Mouse (Mus musculus) C2C12 (cell line): ENCODE data around the gene Cbfb. TPM values are rescaled to one million over a fixed set of nuclear protein-coding genes. Genes with fewer than 3 reads are reported as not detected.
A peak's percentile ranks its signal among the peaks of the same experiment; 100 is the strongest.

Experiments used
- H3K27me3 ChIP-seq: one replicate; pipeline ENCODE4 v1.6.1; 2011; ENCODE audit not compliant: control insufficient read depth, insufficient read depth, insufficient read length
- H3K36me3 ChIP-seq: one replicate; pipeline ENCODE4 v1.6.1; 2011; ENCODE audit not compliant: control insufficient read depth, insufficient read depth
- H3K4me3 ChIP-seq: one replicate; pipeline ENCODE4 v1.5.1; 2011; ENCODE audit warnings: mild to moderate bottlenecking, control low read depth; ENCODE audit not compliant: poor library complexity, insufficient read depth, severe bottlenecking
- H3K79me2 ChIP-seq: one replicate; pipeline ENCODE4 v1.6.1; 2011; ENCODE audit not compliant: control insufficient read depth, insufficient read depth
- H3K79me3 ChIP-seq: one replicate; pipeline ENCODE4 v1.6.1; 2011; ENCODE audit warnings: low read depth, control low read depth
- H3ac ChIP-seq: one replicate; pipeline ENCODE3; 2011; ENCODE audit warnings: low read depth; ENCODE audit not compliant: control insufficient read depth, insufficient read length
- CEBPB ChIP-seq: IDR thresholded peaks from one replicate; pipeline ENCODE4 v1.6.1; 2011; ENCODE audit warnings: low read depth, mild to moderate bottlenecking, control low read depth, moderate library complexity
- CTCF ChIP-seq: IDR thresholded peaks from one replicate; pipeline ENCODE4 v1.5.1; 2011; ENCODE audit not compliant: control insufficient read depth, insufficient read depth, insufficient read length
- FOSL1 ChIP-seq: IDR thresholded peaks from one replicate; pipeline ENCODE4 v1.8.0; 2011; ENCODE audit warnings: mild to moderate bottlenecking, low read length; ENCODE audit not compliant: poor library complexity, insufficient read depth, severe bottlenecking
- MAX ChIP-seq: IDR thresholded peaks from one replicate; pipeline ENCODE4 v1.6.1; 2011; ENCODE audit warnings: mild to moderate bottlenecking, control low read depth
- MYOD1 ChIP-seq: IDR thresholded peaks from one replicate; pipeline ENCODE4 v1.6.1; 2011; ENCODE audit warnings: low read depth; ENCODE audit not compliant: control insufficient read depth, insufficient read length
- MYOG ChIP-seq: IDR thresholded peaks from one replicate; pipeline ENCODE4 v1.6.1; 2011; ENCODE audit not compliant: control insufficient read depth, insufficient read length; ENCODE audit errors: extremely low read depth
- USF1 ChIP-seq: IDR thresholded peaks from one replicate; pipeline ENCODE4 v1.6.1; 2011; ENCODE audit warnings: low read depth, mild to moderate bottlenecking, control low read depth, moderate library complexity
- long read RNA-seq, 2 experiments: library from polyadenylated mRNA; unstranded; transcript quantifications; one replicate each; pipeline ENCODE4 v2.0.0; 2019 to 2020
- polyA plus RNA-seq: library from polyadenylated mRNA; unstranded; fragments of >200 nt; fragmentation: generic; extraction: Trizol; gene quantifications from one replicate; pipeline ENCODE4 v1.2.1, GENCODE M21; 2012; ENCODE audit warnings: missing spikeins

The Cbfb gene
- polyA plus RNA-seq = 39.9 TPM
- long read RNA-seq, experiment 1, transcript Cbfb-202 (6 exons, 2,891 nt) = minor isoform, 8 of 33 reads
- long read RNA-seq, experiment 1, transcript Cbfb-201 (6 exons, 2,883 nt) = major isoform, 15 of 33 reads
- long read RNA-seq, experiment 1, partial matches to known transcripts = 0 of 33 reads
- long read RNA-seq, experiment 1, other reads (novel, unspliced or antisense) = 10 of 33 reads
- long read RNA-seq, experiment 2, transcript Cbfb-202 (6 exons, 2,891 nt) = minor isoform, 41 of 108 reads
- long read RNA-seq, experiment 2, transcript Cbfb-201 (6 exons, 2,883 nt) = major isoform, 46 of 108 reads
- long read RNA-seq, experiment 2, partial matches to known transcripts = 11 of 108 reads
- long read RNA-seq, experiment 2, other reads (novel, unspliced or antisense) = 10 of 108 reads

- Histone ChIP-seq H3ac (peak within 1 kb of the TSS; percentile 100), H3K27me3 (no peaks in the 10 kb centered on the region), H3K36me3 (peaks cover 22% of the 10 kb centered on the region), H3K79me3 (peaks cover 38% of the 10 kb centered on the region), H3K79me2 (peaks cover 49% of the 10 kb centered on the region), H3K4me3 (peak within 1 kb of the TSS; percentile 71)
- TF ChIP-seq CEBPB = no peak
- no peak for TF ChIP-seq CTCF
- TF ChIP-seq USF1 = no peak
- no peak for TF ChIP-seq MYOD1
- TF ChIP-seq MAX = no peak
- no peak for TF ChIP-seq FOSL1
- TF ChIP-seq MYOG = no peak
Measured at GRCm38 (mm10) chr8:105170381-105171115, at the start of gene Cbfb. Cbfb (plus strand) TSS chr8:105170674.

GRCm38 (mm10) chr8:105129864-105130263 lies 40.6 kb upstream of the Cbfb start:
- Histone ChIP-seq H3K79me3 (no peaks in the 10 kb centered on the region), H3K4me3 (no peak overlapping the region), H3ac (no peak overlapping the region), H3K27me3 (peaks cover 7% of the 10 kb centered on the region), H3K36me3 (no peaks in the 10 kb centered on the region), H3K79me2 (no peaks in the 10 kb centered on the region)
- TF ChIP-seq MYOG = no peak
- TF ChIP-seq USF1 = no peak
- TF ChIP-seq FOSL1 = no peak
- TF ChIP-seq CEBPB = no peak

GRCm38 (mm10) chr8:105131509-105131908 lies 39.0 kb upstream of the Cbfb start, which contains the start of gene Ces4a:
Ces4a (plus strand) TSS chr8:105131800.
- Histone ChIP-seq H3K36me3 (no peaks in the 10 kb centered on the region), H3K79me2 (no peaks in the 10 kb centered on the region), H3K27me3 (peaks cover 7% of the 10 kb centered on the region), H3K79me3 (no peaks in the 10 kb centered on the region), H3K4me3 (no peak within 1 kb of the TSS), H3ac (no peak within 1 kb of the TSS)
- TF ChIP-seq FOSL1 = no peak
- no peak for TF ChIP-seq USF1
- no peak for TF ChIP-seq MYOG

- no peaks in the 10 kb centered on the region for H3K36me3 ChIP-seq
- no peak overlapping the region for H3K4me3 ChIP-seq
- H3K27me3 ChIP-seq = no peaks in the 10 kb centered on the region
- no peak overlapping the region for H3ac ChIP-seq
- TF ChIP-seq USF1 (no peak), CEBPB (no peak), MYOG (no peak), CTCF (peak; percentile 77), MAX (no peak), MYOD1 (no peak)
- no peaks in the 10 kb centered on the region for H3K79me3 ChIP-seq
- no peaks in the 10 kb centered on the region for H3K79me2 ChIP-seq
Measured at GRCm38 (mm10) chr8:105138423-105138822, 32.1 kb upstream of the Cbfb start.

DNA sequence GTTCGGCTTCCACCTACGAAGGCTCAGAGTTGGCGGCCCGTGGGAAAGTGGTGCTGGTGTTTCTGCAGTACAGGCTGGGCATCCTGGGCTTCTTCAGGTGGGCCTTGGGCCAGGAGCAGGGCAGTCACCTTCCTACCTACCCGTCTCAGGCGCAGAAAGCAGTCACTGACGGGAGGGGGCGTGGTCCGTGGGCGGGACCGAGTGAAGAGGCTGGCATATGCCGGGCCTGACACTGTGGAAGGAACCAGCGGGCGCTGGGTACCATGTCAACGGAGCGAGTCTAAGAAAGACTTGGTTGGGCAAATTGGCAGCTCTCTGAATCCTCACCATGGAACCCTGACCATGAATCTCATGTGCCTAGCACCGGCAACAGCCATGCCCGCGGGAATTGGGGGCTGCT lies 28.1 kb upstream of the Cbfb start:
- no peak overlapping the region for H3K4me3 ChIP-seq
- H3K79me2 ChIP-seq = no peaks in the 10 kb centered on the region
- H3K27me3 ChIP-seq = peaks cover 4% of the 10 kb centered on the region
- H3K36me3 ChIP-seq = no peaks in the 10 kb centered on the region
- H3K79me3 ChIP-seq = no peaks in the 10 kb centered on the region
- no peak overlapping the region for H3ac ChIP-seq
- TF ChIP-seq FOSL1 (no peak), MAX (no peak)

DNA sequence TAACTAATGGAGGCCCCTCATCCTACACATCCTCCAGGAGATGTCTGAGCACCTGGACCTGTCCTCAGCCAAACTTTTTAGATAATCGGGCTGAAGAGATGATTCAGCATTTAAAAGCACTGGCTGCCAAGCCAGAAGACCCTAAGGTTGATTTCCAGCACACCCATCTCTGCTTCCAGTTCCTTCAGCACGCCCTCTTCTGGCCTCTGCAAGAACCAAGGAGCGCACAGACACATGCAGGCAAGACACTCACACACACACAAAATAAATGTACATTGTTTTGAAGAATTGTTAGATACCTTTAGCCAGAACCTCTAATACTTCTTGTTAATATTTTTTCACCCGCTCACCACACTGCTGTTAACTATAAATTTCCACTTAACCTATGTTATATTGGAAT lies 18.8 kb upstream of the Cbfb start:
- H3K36me3 ChIP-seq = no peaks in the 10 kb centered on the region
- no peaks in the 10 kb centered on the region for H3K27me3 ChIP-seq
- no peak overlapping the region for H3K4me3 ChIP-seq
- no peak for TF ChIP-seq MYOG
- no peak for TF ChIP-seq MAX
- no peak for TF ChIP-seq CEBPB
- no peak for TF ChIP-seq USF1
- no peak for TF ChIP-seq MYOD1
- no peak for TF ChIP-seq CTCF
- no peak for TF ChIP-seq FOSL1
- no peaks in the 10 kb centered on the region for H3K79me2 ChIP-seq
- H3ac ChIP-seq = no peak overlapping the region
- H3K79me3 ChIP-seq = no peaks in the 10 kb centered on the region
